Mouse (Mus musculus): ENCODE measurements around the gene Med17.

DNA sequence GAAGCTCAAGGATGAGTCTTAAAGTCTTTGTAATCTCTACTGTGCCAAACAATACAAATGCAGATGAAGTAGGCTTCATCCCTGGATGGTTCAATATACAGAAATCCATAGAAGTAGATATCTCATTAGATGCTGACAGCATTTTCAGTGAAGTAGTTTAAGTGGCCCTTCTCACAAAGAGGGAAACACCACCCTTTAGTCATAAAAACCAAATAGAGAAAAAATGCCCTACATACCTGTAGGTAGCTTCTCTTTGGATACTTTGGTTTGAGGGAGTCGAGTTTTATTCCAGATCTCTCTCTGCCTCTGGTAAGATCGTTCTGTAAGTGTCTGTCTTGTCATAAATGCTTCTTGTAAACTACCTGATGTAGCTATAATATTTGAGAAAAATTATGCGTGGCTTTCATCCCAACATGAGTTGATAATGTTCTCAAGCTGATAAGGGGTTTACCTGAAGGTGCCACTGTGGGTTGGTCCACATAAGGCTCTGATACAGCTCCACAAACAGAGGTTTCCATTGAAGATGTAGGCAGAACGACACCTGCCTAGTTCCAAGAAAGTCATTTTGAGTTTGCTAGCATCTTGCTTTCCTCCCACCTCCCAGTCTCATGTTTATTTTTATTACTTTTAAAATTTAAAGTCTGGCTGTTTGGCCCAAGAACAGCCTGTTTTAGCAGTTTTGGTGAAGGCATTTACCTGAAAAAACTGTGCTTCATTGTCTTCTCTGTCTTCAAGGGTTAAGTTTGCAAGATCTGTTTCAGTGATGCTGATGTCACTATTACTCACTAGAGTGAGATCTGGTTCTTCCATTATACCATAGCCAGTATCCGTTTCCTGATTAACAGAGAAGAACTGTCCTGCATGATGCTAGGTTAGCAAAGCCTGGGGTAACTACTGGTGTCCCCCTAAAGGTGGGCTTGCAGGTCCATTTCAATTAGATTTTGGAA lies 37.8 kb upstream of the Med17 start:
- TF ChIP-seq POLR2A (IDR thresholded peaks at IDR 0.05; ENCODE audit: extremely low read depth, insufficient read depth, low read length) (no peak), CTCF (IDR thresholded peaks at IDR 0.05; ENCODE audit: extremely low read depth, insufficient read depth, low read length) (no peak)
